Mouse (Mus musculus): ENCODE measurements at regions not wholly inside any gene's neighbourhood (a gene's known extent, or its start where the extent isn't known, plus 50 kb on each side); places are given as distances from the start of the nearest gene placed in this dataset.

GRCm38 (mm10) chr13:48017649-48018048 lies 243.4 kb upstream of the Id4 start:
- Histone ChIP-seq H3K4me3 (replicated peaks in 1 of 3; ENCODE audit: low read depth in 2 of 3, low read length in 2 of 3, poor library complexity in 1 of 3) (no peak overlapping the region), H3K36me3 (replicated peaks in 1 of 2; ENCODE audit: control insufficient read depth in 1 of 2, insufficient read depth in 1 of 2, low read length in 1 of 2) (no peaks in the 10 kb centered on the region), H3K9ac (ENCODE audit: insufficient read depth, low read depth) (no peak overlapping the region), H3K4me2 (ENCODE audit: insufficient read depth, low read depth, poor library complexity, severe bottlenecking) (no peak overlapping the region), H3K27me3 (replicated peaks) (no peaks in the 10 kb centered on the region), H3K79me2 (replicated peaks; ENCODE audit: control insufficient read depth, extremely low read depth, insufficient read depth, poor library complexity, severe bottlenecking) (no peaks in the 10 kb centered on the region), H3K4me1 (ENCODE audit: control insufficient read depth in 1 of 2, insufficient read depth in 2 of 2) (no peaks in the 10 kb centered on the region), H3K9me3 (replicated peaks; ENCODE audit: low read length) (peaks cover 73% of the 10 kb centered on the region), H3K27ac (ENCODE audit: insufficient read depth, low read depth) (no peak overlapping the region)
- dilution Hi-C loops (cut with MboI; ENCODE audit: extremely low pct_ligation_motif_present, extremely low pct_unique_long_range_greater_than_20kb, low sequenced_read_pairs) (no loop called here), in situ Hi-C loops (cut with MboI; ENCODE audit: low pct_ligation_motif_present, low pct_unique_long_range_greater_than_20kb, low sequenced_read_pairs) (loop anchor here (25.0 kb wide), 1 partner anchor 445 kb away; no protein-coding TSS in a partner anchor)
- TF ChIP-seq JUND (conservative IDR thresholded peaks at IDR 0.05; ENCODE audit: low read depth, low read length) (no peak), JUN (IDR thresholded peaks at IDR 0.05; ENCODE audit: insufficient read depth, low read depth, low read length) (no peak), CHD2 (IDR thresholded peaks at IDR 0.05; ENCODE audit: low read length) (no peak)
- no peak for DNase-seq (ENCODE audit: extremely low read depth)

GRCm38 (mm10) chr13:48018606-48019005 lies 242.4 kb upstream of the Id4 start:
- Histone ChIP-seq H3K79me2 (replicated peaks; ENCODE audit: control insufficient read depth, extremely low read depth, insufficient read depth, poor library complexity, severe bottlenecking) (no peaks in the 10 kb centered on the region), H3K9ac (ENCODE audit: insufficient read depth, low read depth) (no peak overlapping the region), H3K4me2 (ENCODE audit: insufficient read depth, low read depth, poor library complexity, severe bottlenecking) (no peak overlapping the region), H3K36me3 (replicated peaks in 1 of 2; ENCODE audit: control insufficient read depth in 1 of 2, insufficient read depth in 1 of 2, low read length in 1 of 2) (no peaks in the 10 kb centered on the region), H3K4me3 (replicated peaks in 1 of 3; ENCODE audit: low read depth in 2 of 3, low read length in 2 of 3, poor library complexity in 1 of 3) (no peak overlapping the region), H3K27ac (ENCODE audit: insufficient read depth, low read depth) (no peak overlapping the region), H3K4me1 (ENCODE audit: control insufficient read depth in 1 of 2, insufficient read depth in 2 of 2) (no peaks in the 10 kb centered on the region), H3K27me3 (replicated peaks) (no peaks in the 10 kb centered on the region), H3K9me3 (replicated peaks; ENCODE audit: low read length) (peaks cover 74% of the 10 kb centered on the region)
- in situ Hi-C loops (cut with MboI; ENCODE audit: low pct_ligation_motif_present, low pct_unique_long_range_greater_than_20kb, low sequenced_read_pairs): loop anchor here (25.0 kb wide), 1 partner anchor 444 kb away; no protein-coding TSS in a partner anchor
- TF ChIP-seq JUND (conservative IDR thresholded peaks at IDR 0.05; ENCODE audit: low read depth, low read length) (no peak), PAX5 (IDR thresholded peaks at IDR 0.05; ENCODE audit: low read length) (no peak), ZC3H11A (IDR thresholded peaks at IDR 0.05; ENCODE audit: low read depth, low read length) (no peak), JUN (IDR thresholded peaks at IDR 0.05; ENCODE audit: insufficient read depth, low read depth, low read length) (no peak), GABPA (IDR thresholded peaks at IDR 0.05; ENCODE audit: insufficient replicate concordance, low read depth, low read length) (no peak), ZMIZ1 (IDR thresholded peaks at IDR 0.05; ENCODE audit: low read depth, low read length) (no peak)
- dilution Hi-C loops (cut with MboI; ENCODE audit: extremely low pct_ligation_motif_present, extremely low pct_unique_long_range_greater_than_20kb, low sequenced_read_pairs): no loop called here
- DNase-seq (ENCODE audit: extremely low read depth): no peak

GRCm38 (mm10) chr13:48022958-48023615 lies 237.9 kb upstream of the Id4 start:
- Histone ChIP-seq H3K79me2 (replicated peaks; ENCODE audit: control insufficient read depth, extremely low read depth, insufficient read depth, poor library complexity, severe bottlenecking) (no peaks in the 10 kb centered on the region), H3K4me2 (ENCODE audit: insufficient read depth, low read depth, poor library complexity, severe bottlenecking) (no peak overlapping the region), H3K36me3 (replicated peaks in 1 of 2; ENCODE audit: control insufficient read depth in 1 of 2, insufficient read depth in 1 of 2, low read length in 1 of 2) (no peaks in the 10 kb centered on the region), H3K9ac (ENCODE audit: insufficient read depth, low read depth) (no peak overlapping the region), H3K27me3 (replicated peaks) (no peaks in the 10 kb centered on the region), H3K4me3 (replicated peaks in 1 of 3; ENCODE audit: low read depth in 2 of 3, low read length in 2 of 3, poor library complexity in 1 of 3) (no peak overlapping the region), H3K4me1 (ENCODE audit: control insufficient read depth in 1 of 2, insufficient read depth in 2 of 2) (no peaks in the 10 kb centered on the region), H3K27ac (ENCODE audit: insufficient read depth, low read depth) (no peak overlapping the region), H3K9me3 (replicated peaks; ENCODE audit: low read length) (peaks cover 75% of the 10 kb centered on the region)
- in situ Hi-C loops (cut with MboI; ENCODE audit: low pct_ligation_motif_present, low pct_unique_long_range_greater_than_20kb, low sequenced_read_pairs) (loop anchor here (25.0 kb wide), 1 partner anchor 439 kb away; no protein-coding TSS in a partner anchor), dilution Hi-C loops (cut with MboI; ENCODE audit: extremely low pct_ligation_motif_present, extremely low pct_unique_long_range_greater_than_20kb, low sequenced_read_pairs) (no loop called here)
- DNase-seq (ENCODE audit: extremely low read depth): no peak
- TF ChIP-seq JUN (IDR thresholded peaks at IDR 0.05; ENCODE audit: insufficient read depth, low read depth, low read length): no peak
- TF ChIP-seq BHLHE40 (IDR thresholded peaks at IDR 0.05; ENCODE audit: low read depth, low read length): no peak
- TF ChIP-seq CHD2 (IDR thresholded peaks at IDR 0.05; ENCODE audit: low read length): no peak
- TF ChIP-seq MAZ (IDR thresholded peaks at IDR 0.05; ENCODE audit: low read depth, low read length): no peak
- TF ChIP-seq JUND (conservative IDR thresholded peaks at IDR 0.05; ENCODE audit: low read depth, low read length): no peak
- no peak for TF ChIP-seq MYC (IDR thresholded peaks at IDR 0.05; ENCODE audit: low read depth, low read length)
- no peak for TF ChIP-seq USF2 (conservative IDR thresholded peaks at IDR 0.05; ENCODE audit: low read depth, low read length)
- TF ChIP-seq IRF4 (IDR thresholded peaks at IDR 0.05; ENCODE audit: low read depth, low read length): no peak
- TF ChIP-seq KAT2A (IDR thresholded peaks at IDR 0.05; ENCODE audit: insufficient replicate concordance, low read length): no peak
- TF ChIP-seq UBTF (IDR thresholded peaks at IDR 0.05; ENCODE audit: low read depth, low read length): no peak
- no peak for TF ChIP-seq SMC3 (IDR thresholded peaks at IDR 0.05; ENCODE audit: low read depth, low read length)
- no peak for TF ChIP-seq CTCF (conservative IDR thresholded peaks at IDR 0.05 in 1 of 2, IDR thresholded peaks at IDR 0.05 in 1 of 2; ENCODE audit: low read depth in 2 of 2, low read length in 2 of 2)
- TF ChIP-seq MAFK (IDR thresholded peaks at IDR 0.05; ENCODE audit: insufficient replicate concordance, low read length): no peak
